Mouse (Mus musculus) thymus, postnatal 14 days (tissue): ENCODE measurements around the gene Tmem184a.

ENCODE experiments used
- DNase-seq: peaks from one replicate; pipeline ENCODE4 v3.0.0; 2021

The Tmem184a gene

GRCm38 (mm10) chr5:139819538-139820181, at the start of gene Tmem184a:
Tmem184a (minus strand) TSS chr5:139819917.
- DNase-seq, result no peak

GRCm38 (mm10) chr5:139862759-139863158, 43.0 kb upstream of the Tmem184a start:
- DNase-seq, result no peak

GRCm38 (mm10) chr5:139860328-139861104, 40.8 kb upstream of the Tmem184a start:
- DNase-seq, result no peak

- no peak for DNase-seq
Measured at GRCm38 (mm10) chr5:139849626-139850320, 30.1 kb upstream of the Tmem184a start.

GRCm38 (mm10) chr5:139839142-139839541, 19.4 kb upstream of the Tmem184a start:
- no peak for DNase-seq

- peak; percentile 79 for DNase-seq
Measured at GRCm38 (mm10) chr5:139838476-139838892, 18.8 kb upstream of the Tmem184a start.

- no peak for DNase-seq
Measured at GRCm38 (mm10) chr5:139835706-139836105, 16.0 kb upstream of the Tmem184a start.

- DNase-seq, result no peak
Measured at GRCm38 (mm10) chr5:139832125-139832524, 12.4 kb upstream of the Tmem184a start.

- DNase-seq, result peak; percentile 56
Measured at GRCm38 (mm10) chr5:139830734-139831133, 11.0 kb upstream of the Tmem184a start.

- DNase-seq, result no peak
Measured at GRCm38 (mm10) chr5:139829384-139829783, 9.7 kb upstream of the Tmem184a start.

- DNase-seq, result no peak
Measured at GRCm38 (mm10) chr5:139827593-139827992, 7.9 kb upstream of the Tmem184a start.

GRCm38 (mm10) chr5:139826357-139827055, 6.8 kb upstream of the Tmem184a start, which contains the start of the genes Gm26938 and Psmg3:
Gm26938 (minus strand) TSS chr5:139826407.
Psmg3 (minus strand) TSS chr5:139826885.
- peak; percentile 88 for DNase-seq

- no peak for DNase-seq
Measured at GRCm38 (mm10) chr5:139825947-139826346, 6.2 kb upstream of the Tmem184a start.

- DNase-seq, result no peak
Measured at GRCm38 (mm10) chr5:139824531-139824930, 4.8 kb upstream of the Tmem184a start.

GRCm38 (mm10) chr5:139821466-139822459, 2.0 kb upstream of the Tmem184a start:
- DNase-seq, result no peak

- DNase-seq, result peak; percentile 70
Measured at GRCm38 (mm10) chr5:139818801-139819200, 916 bp downstream of the Tmem184a start.

- DNase-seq, result no peak
Measured at GRCm38 (mm10) chr5:139818056-139818455, 1.7 kb downstream of the Tmem184a start.

- DNase-seq, result peak; percentile 41
Measured at GRCm38 (mm10) chr5:139817292-139817691, 2.4 kb downstream of the Tmem184a start.

- no peak for DNase-seq
Measured at GRCm38 (mm10) chr5:139816445-139816844, 3.3 kb downstream of the Tmem184a start.

GRCm38 (mm10) chr5:139815964-139816363, 3.8 kb downstream of the Tmem184a start:
- no peak for DNase-seq

GRCm38 (mm10) chr5:139813963-139814381, 5.7 kb downstream of the Tmem184a start:
- DNase-seq, result no peak

- no peak for DNase-seq
Measured at GRCm38 (mm10) chr5:139813126-139813490, 6.6 kb downstream of the Tmem184a start.
